Comparison of ENCODE assay signal across 9 mouse cellular contexts in the genomic region with DNA sequence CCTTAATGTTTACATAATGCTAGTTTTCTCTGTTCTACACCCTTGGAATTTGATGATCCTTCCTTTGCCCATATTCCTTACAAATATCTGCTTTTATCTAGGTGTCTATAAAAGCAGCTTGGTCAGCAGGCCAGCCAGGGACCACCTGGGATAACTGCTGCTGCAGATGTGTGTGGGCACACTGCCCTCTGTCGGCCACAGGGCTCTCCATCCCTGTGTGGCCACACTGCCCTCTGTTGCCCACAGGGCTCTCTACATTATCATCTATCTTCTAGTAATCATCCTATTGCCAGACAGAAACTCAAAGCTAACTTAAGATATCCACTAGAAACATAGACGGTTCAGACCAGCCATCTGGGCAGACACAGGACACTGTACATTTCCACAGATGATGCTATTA. TPM values are rescaled to one million over a fixed set of nuclear protein-coding genes. Genes with fewer than 3 reads are reported as not detected.
A peak's percentile ranks its signal among the peaks of the same experiment; 100 is the strongest.
DNase-seq lines count a peak whose midpoint lies in the region; ATAC-seq and TF ChIP-seq lines count a peak whose summit lies in the region.
"Had no signal": no experiment of that assay in that cellular context is flagged by ENCODE, and none has a peak within 500 bp of the region (broad histone marks: within the 10 kb centered on the region; RNA-seq: fewer than 3 reads in every experiment).

No protein-coding gene starts in this region.

- no peak overlapping the region for H3K4me2 ChIP-seq in kidney, embryonic 16.5 days (replicated peaks; ENCODE audit: low read depth, low read length)
- H3K4me2 ChIP-seq in CH12.LX (ENCODE audit: insufficient read depth, low read depth, poor library complexity, severe bottlenecking) = no peak overlapping the region
- H3K4me2 ChIP-seq: embryonic facial prominence, embryonic 12.5 days had no signal

- H3K79me2 ChIP-seq in CH12.LX (replicated peaks; ENCODE audit: control insufficient read depth, extremely low read depth, insufficient read depth, poor library complexity, severe bottlenecking) = no peaks in the 10 kb centered on the region

- dilution Hi-C loops in CH12.LX (cut with MboI; ENCODE audit: extremely low pct_ligation_motif_present, extremely low pct_unique_long_range_greater_than_20kb, low sequenced_read_pairs) = no loop called here

- no peak for TF ChIP-seq EP300 in CH12.LX (IDR thresholded peaks at IDR 0.05; ENCODE audit: low read length)

- peak; percentile 40 to 100; a peak in 3 of 4 replicates for TF ChIP-seq CTCF in CH12.LX (conservative IDR thresholded peaks at IDR 0.05 in 1 of 2, IDR thresholded peaks at IDR 0.05 in 1 of 2; ENCODE audit: low read depth in 2 of 2, low read length in 2 of 2)
- TF ChIP-seq CTCF in embryonic fibroblast, embryonic 13.5 days (IDR thresholded peaks at IDR 0.05; ENCODE audit: borderline replicate concordance, insufficient read depth, low read length) = peak; percentile 100
- TF ChIP-seq CTCF in lung, adult 2 months (IDR thresholded peaks at IDR 0.05; ENCODE audit: insufficient read depth, low read length) = peak; percentile 96

- no peaks in the 10 kb centered on the region for H3K9me3 ChIP-seq in kidney, embryonic 16.5 days (ENCODE audit: low read length)
- no peaks in the 10 kb centered on the region for H3K9me3 ChIP-seq in CH12.LX (replicated peaks; ENCODE audit: low read length)
- H3K9me3 ChIP-seq in forebrain, embryonic 10.5 days = no peaks in the 10 kb centered on the region
- H3K9me3 ChIP-seq: embryonic facial prominence, embryonic 12.5 days had no signal

- H3K9ac ChIP-seq in kidney, embryonic 16.5 days (replicated peaks; ENCODE audit: low read length) = no peak overlapping the region
- H3K9ac ChIP-seq in CH12.LX (ENCODE audit: insufficient read depth, low read depth) = no peak overlapping the region
- H3K9ac ChIP-seq: embryonic facial prominence, embryonic 12.5 days had no signal

- no peaks in the 10 kb centered on the region for H3K27me3 ChIP-seq in kidney, embryonic 16.5 days (ENCODE audit: insufficient read depth, low read length)
- H3K27me3 ChIP-seq in CH12.LX (replicated peaks) = no peaks in the 10 kb centered on the region
- H3K27me3 ChIP-seq in forebrain, embryonic 10.5 days (ENCODE audit: poor library complexity, severe bottlenecking) = no peaks in the 10 kb centered on the region
- H3K27me3 ChIP-seq: embryonic facial prominence, embryonic 12.5 days had no signal

- no peak overlapping the region for H3K27ac ChIP-seq in kidney, embryonic 16.5 days (ENCODE audit: low read length)
- H3K27ac ChIP-seq in CH12.LX (ENCODE audit: insufficient read depth, low read depth) = no peak overlapping the region
- no peak overlapping the region for H3K27ac ChIP-seq in embryonic fibroblast, embryonic 13.5 days (ENCODE audit: insufficient read depth, low read length)
- no peak overlapping the region for H3K27ac ChIP-seq in forebrain, embryonic 10.5 days
- H3K27ac ChIP-seq: embryonic facial prominence, embryonic 12.5 days had no signal

- in situ Hi-C loops in CH12.LX (cut with MboI; ENCODE audit: low pct_ligation_motif_present, low pct_unique_long_range_greater_than_20kb, low sequenced_read_pairs) = loop anchor here (10.0 kb wide), 1 partner anchor 335 kb away; no protein-coding TSS in a partner anchor

- no peak for ATAC-seq in kidney, embryonic 16.5 days (ENCODE audit: low FRiP score, low TSS enrichment)
- ATAC-seq in inflammation-experienced regulatory T-cells, adult 6 months = no peak

- H3K4me1 ChIP-seq in kidney, embryonic 16.5 days (ENCODE audit: insufficient read depth, low read length) = no peaks in the 10 kb centered on the region
- H3K4me1 ChIP-seq in CH12.LX (ENCODE audit: control insufficient read depth in 1 of 2, insufficient read depth in 2 of 2) = peaks cover 2 to 25% of the 10 kb centered on the region in 2 experiments; a peak in 2 of 4 replicates
- H3K4me1 ChIP-seq in embryonic fibroblast, embryonic 13.5 days (ENCODE audit: control insufficient read depth, insufficient read depth, low read length) = no peaks in the 10 kb centered on the region
- no peaks in the 10 kb centered on the region for H3K4me1 ChIP-seq in lung, adult 2 months (ENCODE audit: control insufficient read depth, insufficient read depth, low read length)
- H3K4me1 ChIP-seq in forebrain, embryonic 10.5 days = no peaks in the 10 kb centered on the region
- H3K4me1 ChIP-seq: embryonic facial prominence, embryonic 12.5 days had no signal

- TF ChIP-seq POLR2A in CH12.LX (IDR thresholded peaks at IDR 0.05; ENCODE audit: low read depth, low read length) = no peak
- TF ChIP-seq POLR2A in embryonic fibroblast, embryonic 13.5 days (IDR thresholded peaks at IDR 0.05; ENCODE audit: low read depth, low read length) = no peak
- no peak for TF ChIP-seq POLR2A in lung, adult 2 months (IDR thresholded peaks at IDR 0.05; ENCODE audit: borderline replicate concordance, extremely low read depth, low read depth, low read length)

- no peak overlapping the region for H3K4me3 ChIP-seq in kidney, embryonic 16.5 days (ENCODE audit: low read length)
- H3K4me3 ChIP-seq in CH12.LX (replicated peaks in 1 of 3; ENCODE audit: low read depth in 2 of 3, low read length in 2 of 3, poor library complexity in 1 of 3) = no peak overlapping the region
- H3K4me3 ChIP-seq in embryonic fibroblast, embryonic 13.5 days (ENCODE audit: insufficient read depth, low read length) = no peak overlapping the region
- H3K4me3 ChIP-seq in lung, adult 2 months (replicated peaks; ENCODE audit: extremely low read depth, low read depth, low read length) = no peak overlapping the region
- no peak overlapping the region for H3K4me3 ChIP-seq in forebrain, embryonic 10.5 days
- H3K4me3 ChIP-seq: embryonic facial prominence, embryonic 12.5 days had no signal

- TF ChIP-seq RAD21 in CH12.LX (IDR thresholded peaks at IDR 0.05; ENCODE audit: low read depth, low read length) = peak; percentile 80

- peak; percentile 60 for DNase-seq in kidney, adult 18-20 months
- peak; percentile 37 for DNase-seq in CH12.LX (ENCODE audit: extremely low read depth)
- DNase-seq in adrenal gland, postnatal 14 days = peak; percentile 67
- DNase-seq in lung, adult 2 months = peak; percentile 39
- DNase-seq in forebrain, embryonic 10.5 days (ENCODE audit: extremely low spot score, low spot score) = no peak

- 12% methylated on average over 2 of the region's 2 CpGs for WGBS in kidney, embryonic 16.5 days
- 6% methylated on average over 2 of the region's 2 CpGs for WGBS in lung, adult 2 months
- WGBS in forebrain, embryonic 10.5 days = 8% methylated on average over 2 of the region's 2 CpGs

- H3K36me3 ChIP-seq in kidney, embryonic 16.5 days (ENCODE audit: insufficient read depth, low read length) = peaks cover 35% of the 10 kb centered on the region
- peaks cover 55 to 82% of the 10 kb centered on the region in 2 experiments for H3K36me3 ChIP-seq in CH12.LX (replicated peaks in 1 of 2; ENCODE audit: control insufficient read depth in 1 of 2, insufficient read depth in 1 of 2, low read length in 1 of 2)
- H3K36me3 ChIP-seq in forebrain, embryonic 10.5 days (replicated peaks) = peaks cover 80% of the 10 kb centered on the region

TF ChIP-seq in CH12.LX, 34 proteins besides CTCF, POLR2A, EP300 and RAD21 (continues in another document):
- TF ChIP-seq ZNF384 (IDR thresholded peaks at IDR 0.05; ENCODE audit: low read depth, low read length) (no peak), ZKSCAN1 (IDR thresholded peaks at IDR 0.05; ENCODE audit: borderline replicate concordance, low read depth, low read length) (no peak), MAX (IDR thresholded peaks at IDR 0.05; ENCODE audit: low read length) (no peak), TCF12 (IDR thresholded peaks at IDR 0.05; ENCODE audit: low read depth, low read length) (peak; percentile 46; the same call in 1 of the 2 replicates), NELFE (IDR thresholded peaks at IDR 0.05; ENCODE audit: low read depth, low read length) (peak; percentile 85; the same call in 1 of the 2 replicates), BHLHE40 (IDR thresholded peaks at IDR 0.05; ENCODE audit: low read depth, low read length) (no peak), SMC3 (IDR thresholded peaks at IDR 0.05; ENCODE audit: low read depth, low read length) (peak; percentile 72)

RNA-seq across cellular contexts. Expression of gene Ext2, which starts 12.4 kb away (rescaled TPM):
- polyA plus RNA-seq in kidney, embryonic 16.5 days (2015; fragmentation: Nextera tagmentation; extraction: Ambion mirVana) = 126 and 128 TPM in 2 replicates
- total RNA-seq in CH12.LX (2012; rRNA removed) = 21.7 and 26.9 TPM in 2 replicates
- total RNA-seq in CH12.LX (2014; rRNA removed) = 18.7 and 20.2 TPM in 2 replicates
- polyA plus RNA-seq in CH12.LX (2012; ENCODE audit: insufficient read length, low read depth) = 30.4 and 33.1 TPM in 2 replicates
- 78.2 and 90.1 TPM in 2 replicates for total RNA-seq in adrenal gland, postnatal 14 days (2021)
- polyA plus RNA-seq in embryonic fibroblast, embryonic 13.5 days (2011; ENCODE audit: insufficient read length, low read depth, missing spikeins) = 116 and 118 TPM in 2 replicates
- 58.3 and 59.5 TPM in 2 replicates for polyA plus RNA-seq in lung, adult 2 months (2012; rRNA removed)
- polyA plus RNA-seq in forebrain, embryonic 10.5 days (2016; fragmentation: Nextera tagmentation; extraction: Ambion mirVana) = 64.6 and 69.8 TPM in 2 replicates
- 10 to 100 TPM in 2 of 3 experiments, 1 to 10 TPM in 1; 9.6 to 13.7 (median 12.9) TPM for polyA plus RNA-seq in inflammation-experienced regulatory T-cells, adult 6 months (2017; shearing (Covaris generic))

RNA-seq across cellular contexts. Expression of gene Accs, which starts 39.8 kb away (rescaled TPM):
- polyA plus RNA-seq in kidney, embryonic 16.5 days (2015; fragmentation: Nextera tagmentation; extraction: Ambion mirVana) = 9.0 and 9.8 TPM in 2 replicates
- total RNA-seq in CH12.LX (2012; rRNA removed) (4.2 and 6.7 TPM in 2 replicates), CH12.LX (2014; rRNA removed) (6.0 and 6.2 TPM in 2 replicates)
- 5.7 TPM in 2 replicates for polyA plus RNA-seq in CH12.LX (2012; ENCODE audit: insufficient read length, low read depth)
- total RNA-seq in adrenal gland, postnatal 14 days (2021) = 6.7 and 11.6 TPM in 2 replicates
- polyA plus RNA-seq in embryonic fibroblast, embryonic 13.5 days (2011; ENCODE audit: insufficient read length, low read depth, missing spikeins) = 5.3 and 8.1 TPM in 2 replicates
- polyA plus RNA-seq in lung, adult 2 months (2012; rRNA removed) = 17.5 and 19.1 TPM in 2 replicates
- 8.8 and 9.2 TPM in 2 replicates for polyA plus RNA-seq in forebrain, embryonic 10.5 days (2016; fragmentation: Nextera tagmentation; extraction: Ambion mirVana)
- polyA plus RNA-seq in inflammation-experienced regulatory T-cells, adult 6 months (2017; shearing (Covaris generic)) = 10 to 100 TPM in 2 of 3 experiments, 1 to 10 TPM in 1; 9.1 to 20.9 (median 18.5) TPM

RNA-seq across cellular contexts. Expression of gene Accsl, which starts 59.0 kb away (rescaled TPM):
- polyA plus RNA-seq in kidney, embryonic 16.5 days (2015; fragmentation: Nextera tagmentation; extraction: Ambion mirVana) = not detected in 2 replicates
- total RNA-seq in CH12.LX (2012; rRNA removed) (0.30 TPM in 1 of 2 replicates, not detected in the other), CH12.LX (2014; rRNA removed) (not detected in 2 replicates)
- polyA plus RNA-seq in CH12.LX (2012; ENCODE audit: insufficient read length, low read depth) = 0.63 TPM in 1 of 2 replicates, not detected in the other
- 1.2 TPM in 2 replicates for total RNA-seq in adrenal gland, postnatal 14 days (2021)
- polyA plus RNA-seq in embryonic fibroblast, embryonic 13.5 days (2011; ENCODE audit: insufficient read length, low read depth, missing spikeins) = not detected in 2 replicates
- 0.08 TPM in 1 of 2 replicates, not detected in the other for polyA plus RNA-seq in lung, adult 2 months (2012; rRNA removed)
- polyA plus RNA-seq in forebrain, embryonic 10.5 days (2016; fragmentation: Nextera tagmentation; extraction: Ambion mirVana) = 0.60 TPM in 1 of 2 replicates, not detected in the other
- not detected for polyA plus RNA-seq in inflammation-experienced regulatory T-cells, adult 6 months (2017; shearing (Covaris generic))
- polyA plus RNA-seq: embryonic facial prominence, embryonic 12.5 days had no signal
